Mouse (Mus musculus) myocyte (in vitro differentiated cells): ENCODE data around the gene Hoxd3. TPM values are rescaled to one million over a fixed set of nuclear protein-coding genes. Genes with fewer than 3 reads are reported as not detected.
A peak's percentile ranks its signal among the peaks of the same experiment; 100 is the strongest.

ENCODE experiments used
- H3K27me3 ChIP-seq: one replicate; pipeline ENCODE4 v1.6.1; 2011; ENCODE audit not compliant: control insufficient read depth, insufficient read depth, insufficient read length
- H3K36me3 ChIP-seq: one replicate; pipeline ENCODE4 v1.6.1; 2011; ENCODE audit not compliant: control insufficient read depth, insufficient read depth
- H3K4me2 ChIP-seq: one replicate; pipeline ENCODE4 v1.6.1; 2011; ENCODE audit warnings: low read depth, control low read depth
- H3K4me3 ChIP-seq: one replicate; pipeline ENCODE4 v1.5.1; 2011; ENCODE audit warnings: mild to moderate bottlenecking, control low read depth, moderate library complexity
- H3K79me2 ChIP-seq: one replicate; pipeline ENCODE4 v1.6.1; 2011; ENCODE audit not compliant: control insufficient read depth, insufficient read depth
- H3ac ChIP-seq: one replicate; pipeline ENCODE4 v1.6.1; 2011; ENCODE audit not compliant: control insufficient read depth, insufficient read length
- CEBPB ChIP-seq: IDR thresholded peaks from 2 replicates; pipeline ENCODE4 v1.6.1; 2011; ENCODE audit warnings: mild to moderate bottlenecking, moderate library complexity; ENCODE audit not compliant: poor library complexity, insufficient read depth, severe bottlenecking
- E2F4 ChIP-seq: IDR thresholded peaks from one replicate; pipeline ENCODE4 v1.6.1; 2011; ENCODE audit warnings: mild to moderate bottlenecking, control low read depth, moderate library complexity; ENCODE audit not compliant: insufficient read depth
- MAX ChIP-seq: IDR thresholded peaks from one replicate; pipeline ENCODE4 v1.6.1; 2011; ENCODE audit warnings: low read depth, mild to moderate bottlenecking, control low read depth
- MYOD1 ChIP-seq, 3 experiments: IDR thresholded peaks; one replicate each; pipeline ENCODE4 v1.6.1; 2011; ENCODE audit warnings: control low read depth in 2 of 3, low read depth in 2 of 3, mild to moderate bottlenecking in 2 of 3, moderate library complexity in 1 of 3; ENCODE audit not compliant: insufficient read length in 2 of 3, control insufficient read depth in 1 of 3
- MYOG ChIP-seq, 3 experiments: IDR thresholded peaks; one replicate each; pipeline ENCODE4 v1.6.1; 2011; ENCODE audit warnings: control low read depth in 2 of 3, low read depth in 2 of 3, mild to moderate bottlenecking in 2 of 3; ENCODE audit not compliant: insufficient read length in 2 of 3, control insufficient read depth in 1 of 3, insufficient read depth in 1 of 3
- POLR2A ChIP-seq: IDR thresholded peaks from one replicate; pipeline ENCODE4 v1.6.1; 2011; ENCODE audit warnings: low read depth, mild to moderate bottlenecking, control low read depth, moderate library complexity; ENCODE audit not compliant: insufficient read length
- POLR2AphosphoS2 ChIP-seq: IDR thresholded peaks from one replicate; pipeline ENCODE4 v1.6.1; 2011; ENCODE audit warnings: low read depth, control low read depth; ENCODE audit not compliant: insufficient read length
- REST ChIP-seq: IDR thresholded peaks from one replicate; pipeline ENCODE4 v1.6.1; 2011; ENCODE audit warnings: mild to moderate bottlenecking, control low read depth, moderate library complexity; ENCODE audit not compliant: insufficient read depth, insufficient read length
- SRF ChIP-seq: IDR thresholded peaks from one replicate; pipeline ENCODE4 v1.6.1; 2011; ENCODE audit warnings: low read depth; ENCODE audit not compliant: control insufficient read depth, insufficient read length
- TCF12 ChIP-seq: IDR thresholded peaks from one replicate; pipeline ENCODE4 v1.6.1; 2011; ENCODE audit warnings: mild to moderate bottlenecking, control low read depth; ENCODE audit not compliant: poor library complexity, insufficient read depth, severe bottlenecking
- TCF3 ChIP-seq: IDR thresholded peaks from one replicate; pipeline ENCODE4 v1.6.1; 2011; ENCODE audit warnings: low read depth, control low read depth; ENCODE audit not compliant: insufficient read length
- USF1 ChIP-seq: IDR thresholded peaks from one replicate; pipeline ENCODE4 v1.6.1; 2011; ENCODE audit warnings: low read depth, mild to moderate bottlenecking, control low read depth, moderate library complexity
- polyA plus RNA-seq: library from polyadenylated mRNA; unstranded; fragments of >200 nt; fragmentation: generic; extraction: Trizol; gene quantifications from one replicate; pipeline ENCODE4 v1.2.1, GENCODE M21; 2012; ENCODE audit warnings: missing spikeins

Gene Hoxd3
- not detected for polyA plus RNA-seq

DNA sequence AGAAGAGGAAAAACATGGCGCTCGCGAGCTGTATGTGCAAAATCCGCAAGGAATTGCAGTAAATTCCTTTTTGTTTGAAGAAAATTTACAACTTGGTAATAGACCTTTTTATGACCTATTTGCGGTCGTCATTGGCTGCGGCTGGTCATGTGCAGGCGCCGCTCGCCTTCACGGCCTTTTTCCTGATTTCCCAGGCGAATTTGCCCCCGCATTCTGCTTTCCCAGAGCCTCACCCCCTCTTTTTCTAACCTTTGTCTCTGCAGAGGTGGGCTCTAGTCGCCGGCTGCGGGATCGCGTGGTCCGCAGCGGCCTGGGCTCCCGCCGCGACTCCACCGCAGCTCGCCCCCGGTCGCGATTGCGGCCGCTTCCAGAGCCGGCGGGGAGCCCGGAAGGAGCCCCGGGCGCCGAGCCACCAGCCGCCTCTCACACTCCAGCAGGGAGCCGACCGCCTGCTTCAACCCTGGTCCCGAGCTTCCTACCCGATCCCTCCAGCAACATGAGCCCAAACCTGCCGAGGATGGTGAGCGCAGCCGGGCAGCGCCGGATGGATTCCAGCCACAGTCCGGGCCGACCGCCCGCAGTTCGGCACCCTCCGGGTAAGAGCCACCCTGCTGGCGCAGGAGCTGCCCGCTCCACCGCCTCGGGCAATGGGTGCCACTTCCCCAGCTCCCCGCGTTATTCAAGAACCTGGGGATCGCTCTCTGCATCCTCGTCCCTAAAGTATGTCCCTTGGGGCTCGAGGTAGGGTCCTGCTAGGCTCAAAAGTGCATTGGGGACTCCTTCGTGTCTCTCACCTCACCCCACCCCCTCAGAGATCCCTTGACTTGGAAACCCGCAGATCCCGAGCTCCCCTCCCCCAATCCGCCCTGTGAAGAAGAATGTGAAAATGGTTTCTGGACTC is at the start of gene Hoxd3, which contains the start of gene Hoxd4:
Gene Hoxd3 (plus strand): TSS at position 207 of the 901 bp plus-strand sequence.
Gene Hoxd4 (plus strand): TSS at position 209 of the 901 bp plus-strand sequence.
- H3K36me3 ChIP-seq: no peaks in the 10 kb centered on the region
- H3ac ChIP-seq: no peak within 1 kb of the TSS
- H3K4me2 ChIP-seq: no peak within 1 kb of the TSS
- TF ChIP-seq TCF12 (no peak), USF1 (no peak), E2F4 (no peak), CEBPB (no peak), MYOD1 (IDR thresholded peaks at IDR 0.05; ENCODE audit: control insufficient read depth in 1 of 3, insufficient read length in 2 of 3, low read depth in 2 of 3) (no peak), SRF (no peak), REST (no peak), TCF3 (no peak), MYOG (IDR thresholded peaks at IDR 0.05; ENCODE audit: control insufficient read depth in 1 of 3, insufficient read depth in 1 of 3, insufficient read length in 2 of 3, low read depth in 2 of 3) (no peak), POLR2AphosphoS2 (no peak), MAX (no peak), POLR2A (no peak)
- H3K27me3 ChIP-seq: peaks cover 45% of the 10 kb centered on the region
- H3K4me3 ChIP-seq: no peak within 1 kb of the TSS
- H3K79me2 ChIP-seq: no peaks in the 10 kb centered on the region

DNA sequence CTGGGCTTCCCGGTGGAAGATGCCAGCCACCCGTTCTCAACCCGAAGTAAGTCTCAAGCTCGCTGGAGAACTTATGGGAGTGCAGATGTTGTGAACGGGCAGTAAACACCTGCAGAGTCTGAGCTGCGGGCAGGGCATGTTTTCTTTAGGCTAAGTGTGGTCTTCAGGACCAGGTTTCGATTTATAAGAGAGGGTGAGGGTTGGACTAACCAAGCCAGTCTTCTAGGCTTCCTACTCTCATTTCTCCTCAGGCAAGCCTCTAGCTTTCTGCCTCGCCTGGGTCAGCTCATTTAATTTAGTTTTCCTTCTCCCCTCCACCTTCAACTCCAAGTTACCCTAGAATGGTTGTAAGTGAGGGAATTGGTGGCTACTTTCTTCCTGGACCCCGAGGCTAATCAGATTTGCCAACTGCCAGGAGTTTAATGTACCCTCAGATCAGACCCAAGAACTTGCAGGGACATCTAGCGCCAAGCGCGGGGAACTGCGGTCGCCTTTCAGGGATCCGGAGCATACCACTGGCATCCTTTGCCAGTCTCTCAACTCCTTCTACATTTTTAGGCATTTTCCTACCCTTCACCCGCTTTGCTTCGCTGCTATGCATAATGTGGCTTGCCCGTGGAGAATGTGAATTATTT is 48.3 kb upstream of the Hoxd3 start:
- H3K4me2 ChIP-seq: peak overlapping the region; percentile 37
- TF ChIP-seq TCF3 (no peak), MYOG (IDR thresholded peaks at IDR 0.05; ENCODE audit: control insufficient read depth in 1 of 3, insufficient read depth in 1 of 3, insufficient read length in 2 of 3, low read depth in 2 of 3) (no peak), USF1 (no peak), REST (no peak), SRF (no peak), MYOD1 (IDR thresholded peaks at IDR 0.05; ENCODE audit: control insufficient read depth in 1 of 3, insufficient read length in 2 of 3, low read depth in 2 of 3) (no peak), E2F4 (no peak), MAX (no peak), POLR2AphosphoS2 (no peak)
- H3K79me2 ChIP-seq: no peaks in the 10 kb centered on the region
- H3ac ChIP-seq: no peak overlapping the region
- no peak overlapping the region for H3K4me3 ChIP-seq
- no peaks in the 10 kb centered on the region for H3K36me3 ChIP-seq
- peaks cover 60% of the 10 kb centered on the region for H3K27me3 ChIP-seq

DNA sequence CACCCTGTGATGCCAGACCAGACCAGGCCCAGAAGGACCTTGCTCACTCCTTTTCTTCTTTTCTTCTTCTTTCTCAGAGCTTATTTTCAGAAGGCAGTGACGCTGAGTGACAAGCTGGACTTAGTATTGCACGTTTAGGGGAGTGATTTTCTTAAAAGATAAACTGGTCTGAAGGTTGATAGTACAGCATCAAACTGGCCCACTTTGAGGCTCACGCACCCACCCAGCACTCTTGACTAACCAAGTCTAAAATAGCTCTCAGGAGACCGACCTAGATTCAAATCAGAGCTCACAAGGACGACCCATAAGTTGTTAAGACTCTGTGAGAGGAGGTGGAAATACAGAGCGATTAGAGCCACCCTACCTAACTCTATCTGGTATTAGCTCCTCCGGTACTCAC is 45.3 kb upstream of the Hoxd3 start:
- Histone ChIP-seq H3K4me2 (no peak overlapping the region), H3K79me2 (no peaks in the 10 kb centered on the region), H3K36me3 (no peaks in the 10 kb centered on the region), H3K4me3 (no peak overlapping the region), H3ac (no peak overlapping the region), H3K27me3 (peaks cover 46% of the 10 kb centered on the region)
- TF ChIP-seq USF1 (no peak), TCF3 (no peak), MAX (no peak), POLR2A (no peak), E2F4 (no peak), MYOG (IDR thresholded peaks at IDR 0.05; ENCODE audit: control insufficient read depth in 1 of 3, insufficient read depth in 1 of 3, insufficient read length in 2 of 3, low read depth in 2 of 3) (no peak), CEBPB (no peak), REST (no peak), TCF12 (no peak), MYOD1 (IDR thresholded peaks at IDR 0.05; ENCODE audit: control insufficient read depth in 1 of 3, insufficient read length in 2 of 3, low read depth in 2 of 3) (no peak), SRF (no peak), POLR2AphosphoS2 (no peak)

DNA sequence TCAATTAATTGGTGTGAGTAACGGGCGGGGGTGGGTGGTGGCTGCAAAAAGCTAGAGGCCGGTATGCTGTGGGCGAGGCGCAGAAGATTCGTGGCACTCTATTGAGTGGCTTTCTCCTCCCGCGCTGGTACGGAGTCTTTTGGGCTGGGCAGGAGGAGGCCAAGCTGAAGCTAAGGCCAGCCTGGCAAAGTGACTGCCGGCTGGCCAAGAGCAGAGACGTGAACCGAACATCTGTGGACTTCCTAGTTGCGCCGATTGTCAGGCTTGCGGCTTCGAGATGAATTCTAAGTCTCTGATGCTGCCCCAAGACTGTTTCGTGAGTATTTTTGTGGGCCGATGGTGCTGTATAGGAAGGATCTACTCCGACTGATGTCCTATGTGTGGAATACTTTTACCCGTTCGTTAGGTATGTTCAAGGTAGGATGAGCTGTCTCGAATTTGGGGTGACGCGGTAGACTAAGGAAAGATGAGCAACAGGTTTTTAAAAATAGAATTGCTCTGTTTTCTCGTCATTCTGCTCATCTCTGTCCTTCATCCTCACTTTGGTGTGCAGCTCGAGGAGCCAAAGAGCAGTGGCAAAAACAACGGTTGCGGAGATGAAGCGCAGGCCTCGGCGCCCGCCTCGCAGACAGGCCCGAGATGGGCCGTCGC is 44.4 kb upstream of the Hoxd3 start:
- TF ChIP-seq REST (no peak), MYOD1 (IDR thresholded peaks at IDR 0.05; ENCODE audit: control insufficient read depth in 1 of 3, insufficient read length in 2 of 3, low read depth in 2 of 3) (no peak), MAX (no peak), CEBPB (no peak), POLR2AphosphoS2 (no peak), E2F4 (no peak)
- no peak overlapping the region for H3K4me2 ChIP-seq
- no peaks in the 10 kb centered on the region for H3K36me3 ChIP-seq
- no peak overlapping the region for H3ac ChIP-seq
- H3K27me3 ChIP-seq: peaks cover 39% of the 10 kb centered on the region
- no peak overlapping the region for H3K4me3 ChIP-seq
- no peaks in the 10 kb centered on the region for H3K79me2 ChIP-seq
